Mouse (Mus musculus): ENCODE results near the gene Fbln2.

GRCm38 (mm10) chr6:91300079-91300478, 87.8 kb downstream of the Fbln2 start:
- no peak for TF ChIP-seq CTCF (conservative IDR thresholded peaks at IDR 0.05 in 1 of 2, IDR thresholded peaks at IDR 0.05 in 1 of 2; ENCODE audit: low read depth in 2 of 2, low read length in 2 of 2)
- TF ChIP-seq MAX (IDR thresholded peaks at IDR 0.05; ENCODE audit: low read length): no peak
- TF ChIP-seq POLR2A (IDR thresholded peaks at IDR 0.05; ENCODE audit: low read depth, low read length): no peak
- TF ChIP-seq CHD1 (IDR thresholded peaks at IDR 0.05; ENCODE audit: low read depth, low read length): no peak
- TF ChIP-seq EP300 (IDR thresholded peaks at IDR 0.05; ENCODE audit: low read length): no peak
- no peak for TF ChIP-seq HCFC1 (IDR thresholded peaks at IDR 0.05; ENCODE audit: low read depth, low read length)
- TF ChIP-seq IRF4 (IDR thresholded peaks at IDR 0.05; ENCODE audit: low read depth, low read length): no peak
- no peak for TF ChIP-seq JUND (conservative IDR thresholded peaks at IDR 0.05; ENCODE audit: low read depth, low read length)
- TF ChIP-seq SIN3A (IDR thresholded peaks at IDR 0.05; ENCODE audit: low read length): no peak

All from CH12.LX (cell line).